Mouse (Mus musculus) retina, adult 2 months (tissue): Measurements from ENCODE around the gene Top2a.
"Not testable (repeated sequence)": the region's sequence is repeated elsewhere in the genome, so short reads cannot be mapped to it uniquely, and the experiment has no call there.

Experiments
- DNase-seq: peaks from one replicate; pipeline ENCODE4 v3.0.0-alpha.2; 2012; ENCODE audit warnings: low read depth, low spot score

Top2a gene

DNA sequence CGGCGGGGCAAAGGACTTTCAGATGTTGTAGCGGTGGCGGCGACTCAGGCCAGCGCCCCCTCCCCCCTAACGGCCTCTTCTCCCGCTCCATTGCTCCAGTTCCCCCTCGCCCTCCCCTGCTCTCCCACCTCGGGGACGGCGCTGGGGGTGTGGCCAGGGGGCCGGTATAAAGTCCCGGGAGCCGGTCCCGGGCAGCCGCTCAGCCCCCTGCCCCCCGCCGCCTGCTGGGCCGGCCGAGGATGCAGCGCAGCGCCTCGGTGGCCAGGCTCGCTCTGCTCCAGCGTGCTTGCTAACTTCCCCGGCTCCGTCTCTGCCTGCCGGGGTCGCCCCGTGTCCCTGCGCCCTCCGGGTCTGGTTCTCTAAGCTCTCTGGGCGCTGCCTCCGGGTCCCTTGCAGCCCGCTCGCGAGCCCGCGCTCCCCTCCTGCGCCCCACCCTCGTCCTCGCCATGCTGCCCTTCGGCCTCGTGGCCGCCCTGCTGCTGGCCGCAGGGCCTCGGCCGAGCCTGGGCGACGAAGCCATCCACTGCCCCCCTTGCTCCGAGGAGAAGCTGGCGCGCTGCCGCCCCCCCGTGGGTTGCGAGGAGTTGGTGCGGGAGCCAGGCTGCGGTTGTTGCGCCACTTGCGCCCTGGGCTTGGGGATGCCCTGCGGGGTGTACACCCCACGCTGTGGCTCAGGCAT is 17.2 kb upstream of the Top2a start, which contains the start of gene Igfbp4:
Igfbp4 (plus strand) TSS at position 194 of the 679 bp plus-strand sequence.
- no peak for DNase-seq

DNA sequence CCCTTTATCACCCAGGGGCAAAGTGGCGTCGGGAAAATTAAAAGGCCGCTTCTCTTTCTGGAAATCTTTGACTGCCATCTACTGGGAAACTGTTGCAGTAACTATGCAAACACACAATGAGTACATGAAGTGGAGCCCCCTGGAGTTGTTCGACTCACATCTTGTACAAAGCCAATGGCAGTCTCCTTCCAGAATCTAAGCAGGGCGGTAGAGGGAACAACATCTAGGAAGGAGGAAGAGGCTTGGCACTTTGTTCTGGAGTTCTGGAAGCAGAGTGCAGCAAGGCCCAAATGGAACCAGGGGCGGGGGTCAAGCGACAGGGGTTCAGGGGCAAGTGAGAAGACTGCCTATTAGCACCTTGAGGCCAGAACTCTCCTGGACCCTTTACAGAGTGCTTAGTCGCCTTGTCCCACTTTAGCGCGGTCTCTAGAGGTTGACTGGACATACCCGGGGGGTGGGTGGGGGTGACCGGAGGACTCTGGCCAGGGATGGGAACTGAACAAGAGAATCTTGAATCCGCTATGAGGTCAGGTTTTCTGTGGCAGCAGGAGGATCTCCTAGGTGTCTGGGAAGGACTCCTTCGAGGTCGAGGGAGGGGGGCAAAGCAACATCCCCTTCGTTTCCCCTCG is 16.5 kb upstream of the Top2a start:
- DNase-seq: no peak

DNA sequence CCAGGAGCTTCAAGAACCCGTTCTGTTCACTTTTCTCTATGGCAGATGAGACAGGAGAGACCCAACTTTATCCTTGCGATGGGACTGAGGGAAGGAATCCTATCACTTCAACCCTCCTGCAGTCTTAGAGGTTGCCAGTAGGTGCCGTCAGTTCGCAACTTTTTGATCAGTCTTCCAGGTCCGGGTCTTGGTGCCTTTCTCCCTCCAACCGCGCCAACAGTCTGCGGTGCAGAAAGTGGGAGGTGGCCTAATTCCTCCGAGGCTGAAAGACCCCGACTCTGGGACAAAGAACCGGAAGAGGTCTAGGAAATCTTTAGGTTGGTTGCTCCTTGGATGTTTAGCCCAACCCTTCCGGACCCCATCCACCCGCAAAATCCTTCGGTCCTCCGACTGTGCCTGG is 15.8 kb upstream of the Top2a start:
- peak; percentile 40 for DNase-seq

DNA sequence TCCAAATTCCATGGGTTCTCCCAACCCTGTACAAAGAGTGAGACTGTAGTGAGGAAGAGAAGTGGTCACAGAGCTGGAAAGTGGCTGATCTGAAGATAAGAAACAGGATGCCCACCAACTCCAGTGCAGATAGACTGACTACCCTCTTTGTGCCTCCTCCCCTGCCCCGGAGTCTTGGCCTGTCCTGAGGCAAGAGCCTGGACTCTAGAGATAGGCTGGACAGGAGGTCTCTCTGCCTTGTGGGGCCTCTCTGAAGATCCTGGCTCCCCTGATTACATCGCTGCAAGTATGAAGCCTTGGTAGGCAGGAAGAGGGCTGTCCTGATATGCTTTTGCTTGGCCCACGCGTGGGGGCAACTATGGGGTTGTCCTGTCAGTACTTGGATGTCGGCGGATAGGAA is 12.3 kb upstream of the Top2a start:
- DNase-seq: no peak

DNA sequence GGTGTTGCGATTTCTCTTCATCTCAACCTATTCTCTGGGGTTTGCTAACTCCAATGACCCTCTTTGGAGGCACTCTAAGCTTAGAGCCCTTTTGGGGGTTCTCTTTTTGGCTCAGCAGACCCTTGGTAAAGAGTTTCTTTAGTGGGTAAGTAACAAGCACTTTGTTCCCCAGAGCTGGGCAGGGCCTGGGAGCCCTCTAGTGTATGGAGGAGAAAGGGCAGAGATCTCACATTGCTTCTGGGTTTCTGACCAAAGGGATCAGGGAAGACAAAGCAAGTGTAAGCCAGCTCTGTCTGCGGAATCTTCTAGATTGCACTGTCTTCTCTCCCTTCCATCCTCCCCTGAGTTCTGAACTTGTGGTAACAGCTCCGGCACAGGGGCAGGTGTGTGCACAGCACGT is 11.4 kb upstream of the Top2a start:
- no peak for DNase-seq

DNA sequence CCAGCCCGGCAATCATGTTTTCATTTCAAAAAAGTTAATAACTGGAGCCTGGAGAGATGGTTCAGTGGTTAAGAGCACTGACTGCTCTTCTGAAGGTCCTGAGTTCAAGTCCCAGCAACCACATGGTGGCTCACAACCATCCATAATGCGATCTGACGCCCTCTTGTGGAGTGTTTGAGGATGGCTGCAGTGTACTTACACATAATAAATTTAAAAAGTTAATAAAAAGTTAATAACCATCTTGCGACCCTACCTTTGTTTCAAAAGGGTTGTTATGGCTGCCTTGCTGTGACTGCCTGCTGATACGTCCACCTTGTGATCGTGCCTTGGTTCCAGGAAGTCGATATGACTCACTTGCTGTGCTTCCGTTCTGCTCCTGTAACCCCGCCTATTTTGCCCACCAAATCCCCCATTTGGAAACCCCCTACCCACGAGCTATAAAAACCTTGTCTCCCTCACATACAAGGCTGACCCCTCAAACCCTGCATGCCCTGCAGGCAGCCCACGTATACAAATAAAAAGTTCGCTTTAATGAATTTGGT is 3.0 kb upstream of the Top2a start:
- DNase-seq: no peak

DNA sequence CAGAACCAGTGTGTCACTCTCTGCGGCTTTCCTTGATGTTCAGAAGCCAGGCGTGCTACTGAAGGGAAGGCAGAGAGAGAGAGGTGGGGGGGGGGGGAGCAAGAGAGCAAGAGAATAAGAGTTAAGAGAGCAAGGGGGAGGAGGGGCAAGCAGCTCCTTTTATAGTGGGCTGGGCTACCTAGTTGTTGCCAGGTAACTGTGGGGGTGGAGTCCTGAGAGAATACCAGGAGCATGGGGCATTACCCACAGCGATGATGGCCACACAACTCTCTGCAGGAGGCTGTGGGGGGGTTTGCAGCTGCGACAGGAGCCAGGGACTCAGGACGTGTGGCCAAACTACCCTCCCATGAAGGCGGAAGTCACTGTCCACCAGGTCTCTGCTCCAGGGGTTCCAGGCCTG is 1.9 kb upstream of the Top2a start:
- DNase-seq: no peak

DNA sequence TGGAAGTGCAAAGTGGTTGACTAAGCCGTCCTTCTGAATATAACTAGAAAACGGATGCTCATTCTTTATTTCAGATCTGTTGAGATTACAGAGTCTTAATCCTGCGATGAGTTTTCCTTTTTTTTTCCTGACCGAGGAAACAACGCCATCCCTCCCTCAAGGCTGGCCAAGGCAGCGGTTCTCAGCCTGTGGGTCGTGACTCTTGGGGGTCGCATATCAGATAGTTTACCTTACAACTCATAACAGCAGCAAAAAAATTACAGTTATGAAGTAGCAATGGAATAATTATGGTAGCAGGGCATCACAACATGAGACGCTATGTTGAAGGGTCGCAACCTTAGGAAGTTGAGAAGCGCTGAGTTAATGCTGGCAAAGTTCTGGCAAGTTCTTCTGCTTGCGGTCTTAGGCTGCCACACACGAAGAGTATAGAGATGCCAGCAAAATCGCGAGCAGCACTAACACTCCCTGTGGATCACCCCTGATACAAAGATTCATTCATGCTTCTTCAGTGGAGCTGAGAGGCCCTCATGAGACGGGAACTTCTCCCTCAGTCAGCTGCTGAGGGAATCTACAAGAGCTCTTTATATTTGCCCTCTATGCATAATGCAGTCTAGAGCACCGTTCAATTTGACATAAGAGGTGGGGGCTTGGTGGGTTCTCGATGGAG is 612 bp upstream of the Top2a start:
- DNase-seq: no peak

DNA sequence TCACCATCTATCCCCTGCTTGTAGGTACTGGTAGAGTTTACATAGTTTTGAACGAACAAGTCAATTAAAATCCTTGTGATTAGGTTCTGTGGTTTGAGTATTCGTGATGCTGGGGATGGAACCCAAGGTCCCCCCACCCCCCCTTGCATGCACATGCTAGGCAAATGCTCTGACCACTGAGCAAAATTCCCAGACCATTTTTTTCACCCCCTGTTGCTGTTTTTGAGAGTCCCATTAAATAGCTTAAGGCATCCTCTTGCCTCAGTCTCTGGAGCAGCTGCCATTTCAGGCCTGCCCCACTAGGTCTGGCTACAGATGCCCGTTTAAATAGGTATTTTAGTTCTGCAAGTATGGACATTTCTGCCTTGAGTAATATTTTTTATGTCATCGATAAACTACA is 895 bp downstream of the Top2a start:
- DNase-seq: no peak

DNA sequence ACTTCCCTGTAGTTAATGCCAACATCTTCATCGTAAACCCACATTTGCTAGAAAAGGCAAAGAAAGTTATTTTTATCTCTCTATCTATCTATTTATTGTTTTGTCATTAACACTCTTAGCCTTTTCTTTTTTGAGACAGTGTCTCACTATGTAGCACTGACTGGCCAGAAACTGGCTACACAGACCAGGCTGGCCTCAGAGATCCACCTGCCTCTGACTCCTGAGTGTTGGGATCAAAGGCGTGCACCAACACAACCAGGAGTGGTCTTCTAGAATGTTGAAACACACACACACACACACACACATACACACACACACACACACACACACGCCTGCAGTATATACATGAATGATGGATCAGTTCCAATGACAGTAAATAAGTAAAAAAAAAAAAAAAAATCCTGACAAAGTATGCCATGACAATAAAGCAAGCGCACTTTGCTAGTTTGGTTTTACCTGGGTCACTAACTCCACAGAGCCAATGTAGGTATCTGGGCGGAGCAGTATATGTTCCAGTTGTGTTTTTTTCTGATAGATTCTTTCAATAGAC is 1.5 kb downstream of the Top2a start:
- DNase-seq: no peak

DNA sequence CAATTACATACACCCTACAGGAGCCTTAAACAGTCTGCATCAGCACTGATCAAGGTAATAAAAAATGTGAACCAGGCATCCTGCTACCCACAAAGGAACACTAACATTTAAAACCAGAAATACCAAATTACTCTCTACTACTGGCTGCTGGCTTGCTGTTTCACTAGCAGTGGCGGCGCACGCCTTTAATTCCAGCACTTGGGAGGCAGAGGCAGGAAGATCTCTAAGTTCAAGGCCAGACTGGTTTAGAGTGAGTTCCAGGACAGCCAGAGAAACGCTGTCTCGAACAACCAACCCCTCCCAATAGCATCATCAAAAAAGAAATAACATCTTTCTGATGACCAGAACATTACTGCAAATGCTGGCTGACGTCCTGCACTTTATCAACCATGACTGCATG is 4.1 kb downstream of the Top2a start:
- DNase-seq: no peak

DNA sequence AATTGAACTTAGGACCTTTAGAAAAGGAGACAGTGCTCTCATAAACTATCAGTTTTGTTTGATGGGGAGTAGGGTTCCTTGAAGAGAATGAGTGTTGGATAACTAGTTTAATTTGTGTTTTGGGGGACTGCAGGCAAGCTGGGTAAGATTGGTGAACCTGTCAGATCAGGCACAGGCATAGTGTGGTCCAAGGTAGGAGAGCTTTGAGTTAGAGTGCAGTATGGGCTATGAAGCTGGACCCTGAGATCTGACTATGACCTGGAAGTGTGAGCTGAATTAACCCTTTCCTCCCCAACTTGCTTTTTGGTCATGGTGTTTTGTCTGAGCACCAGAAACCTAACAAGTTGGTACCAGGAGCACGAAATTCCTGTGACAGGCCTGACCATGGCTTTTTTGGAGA is 10.1 kb downstream of the Top2a start:
- DNase-seq: no peak

DNA sequence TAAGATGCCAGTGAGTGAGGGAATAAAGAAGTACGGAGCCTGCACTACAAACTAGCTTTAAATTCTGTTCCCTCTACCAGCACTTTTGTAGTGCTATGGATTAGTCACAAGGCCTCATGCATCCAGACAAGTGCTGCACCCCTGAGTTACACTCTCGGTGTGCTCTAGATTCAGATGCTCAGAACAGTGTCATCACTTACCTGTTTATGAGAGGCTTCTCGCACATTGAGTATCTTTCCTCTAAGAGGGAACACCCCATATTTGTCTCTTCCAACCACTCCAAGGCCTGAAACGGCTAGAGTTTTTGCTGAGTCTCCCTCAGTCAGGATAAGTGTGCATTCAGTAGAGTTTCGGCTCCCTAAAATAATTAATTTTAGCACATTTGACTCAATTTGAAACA is 13.3 kb downstream of the Top2a start:
- DNase-seq: no peak

DNA sequence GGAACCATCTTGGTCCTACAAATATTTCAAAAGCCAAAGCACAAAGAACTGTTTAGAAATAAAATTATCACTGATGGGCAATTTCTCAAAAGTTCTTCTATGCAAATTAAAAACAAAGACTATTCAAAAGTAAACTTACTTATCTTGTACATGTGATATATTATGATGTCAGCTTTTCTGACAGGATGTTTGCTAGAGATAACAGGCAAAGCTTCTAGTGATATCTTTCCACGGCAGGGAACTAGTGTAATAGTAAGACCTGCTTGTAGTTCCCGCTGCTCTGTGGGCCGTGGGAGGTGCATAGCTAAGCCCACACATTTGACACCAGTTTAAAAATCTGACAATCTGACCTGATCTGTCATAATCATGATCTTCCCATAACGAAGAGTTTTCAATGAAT is 13.9 kb downstream of the Top2a start:
- no peak for DNase-seq

DNA sequence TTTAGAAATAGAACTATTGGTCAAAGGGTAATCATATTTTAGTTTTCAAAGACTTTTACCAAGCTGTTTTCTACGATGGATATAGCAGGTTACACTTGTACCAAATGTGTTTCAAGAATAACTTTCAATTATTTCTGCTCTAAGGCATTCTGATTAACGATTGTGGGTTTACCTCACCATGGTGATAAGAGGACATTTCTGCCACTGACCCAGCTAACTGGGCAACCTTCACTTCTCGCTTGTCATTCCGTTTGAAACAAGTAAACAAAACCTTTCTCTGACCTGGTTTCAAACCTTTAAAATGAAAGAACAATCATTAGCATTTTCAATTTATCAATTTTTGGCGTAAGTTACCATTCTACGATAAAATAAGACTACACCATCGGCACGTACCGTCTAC is 17.2 kb downstream of the Top2a start:
- DNase-seq: no peak

DNA sequence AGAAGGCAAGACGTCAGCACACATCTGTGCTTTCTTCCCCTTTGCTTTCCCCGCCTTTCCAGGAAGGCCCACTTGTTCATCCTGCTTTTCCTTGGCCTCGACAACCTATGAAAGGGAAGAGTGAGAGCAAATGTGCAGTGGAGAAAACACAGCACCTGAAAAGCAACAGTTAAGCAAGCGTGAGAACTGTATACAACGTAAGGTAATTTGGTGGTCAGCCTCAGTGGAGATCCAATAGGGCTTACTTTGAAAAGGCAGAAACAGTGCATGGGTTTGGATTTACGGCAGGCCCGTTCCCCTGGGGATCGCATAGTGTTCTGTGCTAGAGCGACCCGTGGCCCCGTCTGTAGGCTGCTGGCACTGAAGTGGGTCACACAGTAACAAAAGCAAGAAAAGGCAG is 24.7 kb downstream of the Top2a start:
- no peak for DNase-seq

DNA sequence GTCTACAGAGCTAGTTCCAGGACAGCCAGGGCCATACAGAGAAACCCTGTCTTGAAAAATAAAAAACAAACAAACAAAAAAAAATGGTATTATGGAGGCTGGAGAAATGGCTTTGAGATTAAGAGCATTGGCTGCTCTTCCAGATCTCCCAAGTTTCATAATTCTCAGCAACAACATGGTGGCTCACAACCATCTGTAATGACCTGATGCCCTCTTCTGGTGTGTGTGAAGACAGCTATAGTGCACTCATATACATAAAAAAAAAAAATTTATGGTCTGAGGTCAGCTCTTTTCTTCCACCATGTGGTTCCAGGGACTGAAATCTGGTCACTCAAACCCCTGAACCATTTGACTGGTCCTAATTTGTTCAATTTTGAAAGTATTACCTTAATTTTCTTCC is 25.2 kb downstream of the Top2a start:
- DNase-seq: no peak

DNA sequence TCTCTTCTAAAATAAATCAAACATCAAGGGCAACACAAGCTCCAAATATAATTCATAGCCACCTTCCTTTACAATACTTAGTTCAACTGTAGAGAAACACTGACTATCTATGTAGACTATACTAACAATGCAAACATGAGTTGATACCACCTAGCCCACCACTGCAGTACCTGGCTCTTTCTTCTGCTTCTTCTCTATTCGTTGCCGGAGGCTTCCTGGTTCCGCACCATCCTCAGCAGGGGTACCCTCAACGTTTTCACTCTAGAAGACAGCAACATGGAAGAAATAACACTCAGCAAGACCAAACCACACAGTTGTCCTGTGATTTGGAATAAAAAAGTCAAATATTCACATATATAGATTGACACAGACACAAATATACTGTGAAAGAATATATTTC is 26.3 kb downstream of the Top2a start:
- no peak for DNase-seq

DNA sequence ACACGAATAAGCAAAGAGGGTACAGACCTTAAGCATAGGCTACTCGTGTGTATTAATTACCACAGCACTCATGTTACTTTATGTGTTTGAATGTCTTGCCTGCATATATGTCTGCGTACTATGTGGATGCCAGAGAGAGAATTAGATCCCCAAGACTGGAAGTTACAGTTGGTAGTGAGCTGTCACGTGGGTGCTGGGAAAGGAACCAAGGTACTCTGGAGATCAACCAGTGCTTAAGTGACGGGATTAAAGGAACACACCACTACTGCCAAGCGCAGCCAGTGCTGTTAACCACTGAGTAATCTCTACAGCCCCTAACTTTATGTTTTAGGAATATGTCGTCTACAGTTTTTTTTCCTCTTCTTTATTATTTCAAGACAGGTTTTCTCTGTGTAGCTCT is 28.0 kb downstream of the Top2a start:
- no peak for DNase-seq

DNA sequence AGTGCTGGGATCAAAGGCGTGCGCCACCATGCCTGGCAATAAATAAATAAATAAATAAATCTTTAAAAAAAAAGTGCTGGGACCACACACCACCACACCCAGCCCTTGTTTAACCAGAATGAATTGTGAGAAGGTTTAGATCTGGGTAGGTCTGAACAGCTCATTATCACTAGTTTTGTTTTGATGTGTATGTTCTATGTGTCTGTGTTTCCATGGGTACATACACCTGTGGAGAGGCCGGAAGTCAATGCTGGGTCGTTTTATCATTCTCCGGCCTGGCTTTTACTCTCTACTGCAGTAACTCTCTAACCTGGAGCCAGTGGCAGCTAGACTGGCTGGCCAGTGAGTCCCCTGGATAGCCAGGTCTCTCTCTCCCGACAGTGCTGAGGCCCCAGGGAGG is 33.1 kb downstream of the Top2a start:
- DNase-seq: no peak

DNA sequence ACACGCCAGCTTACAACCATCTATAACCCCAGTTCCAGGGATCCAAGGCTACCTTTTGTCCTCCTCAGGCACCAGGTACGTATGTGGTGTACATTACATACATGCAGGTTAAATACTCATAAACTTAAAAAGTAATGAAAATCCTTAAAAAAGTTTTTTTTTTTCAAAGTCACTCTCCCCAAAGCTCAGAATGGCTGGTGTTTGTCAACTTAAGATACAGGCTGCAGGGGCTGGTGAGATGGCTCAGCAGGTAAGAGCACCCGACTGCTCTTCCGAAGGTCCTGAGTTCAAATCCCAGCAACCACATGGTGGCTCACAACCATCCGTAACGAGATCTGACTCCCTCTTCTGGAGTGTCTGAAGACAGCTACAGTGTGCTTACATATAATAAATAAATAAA is 35.7 kb downstream of the Top2a start:
- DNase-seq: not testable (repeated sequence)

DNA sequence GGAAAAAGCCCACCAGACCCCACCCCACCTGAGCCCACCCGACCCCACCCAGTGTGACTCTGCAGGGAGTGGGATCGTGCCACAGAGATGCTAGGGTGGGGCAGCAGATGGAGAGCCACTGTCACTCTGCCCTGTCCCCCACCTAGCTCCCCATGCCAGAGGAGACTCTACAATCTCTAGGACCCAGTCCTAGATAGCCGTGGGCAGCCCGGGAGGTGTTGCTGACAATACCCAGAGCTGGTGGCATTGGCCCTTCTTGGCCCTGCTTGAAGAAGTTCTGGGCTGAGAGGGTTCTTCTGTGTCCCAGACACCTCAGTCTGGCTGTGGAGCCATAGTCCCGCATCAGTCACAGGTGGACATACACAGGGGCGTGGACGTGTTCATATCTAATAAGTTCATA is 38.4 kb downstream of the Top2a start:
- DNase-seq: no peak

DNA sequence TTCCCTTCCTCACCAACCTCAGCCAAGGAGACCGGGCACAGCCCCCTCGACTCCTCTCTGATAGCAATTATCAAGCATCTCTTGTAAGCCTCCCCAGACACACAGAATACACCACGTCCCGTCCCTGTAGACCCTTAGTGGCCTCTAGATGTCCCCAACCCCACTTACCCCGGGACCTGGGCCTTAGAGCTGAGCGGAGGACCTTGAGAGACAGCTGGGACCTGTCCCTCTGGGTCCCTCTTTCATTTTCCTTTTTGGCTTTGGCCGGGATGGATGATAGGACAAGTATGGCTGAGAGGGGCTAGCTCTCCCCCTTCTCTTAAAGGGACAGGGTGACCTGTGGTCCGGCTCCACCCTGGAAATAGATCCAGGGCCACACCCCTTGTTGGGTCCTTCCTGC is 40.4 kb downstream of the Top2a start:
- DNase-seq: no peak
